Mouse (Mus musculus) neutrophil, adult 5-6 weeks (primary cell): Measurements from ENCODE around the gene Ankdd1b. TPM values are rescaled to one million over a fixed set of nuclear protein-coding genes. Genes with fewer than 3 reads are reported as not detected.

Source experiments
- ATAC-seq: fragments of 151-379, 151-347 bp; 2 replicates; pipeline ENCODE4 v1.8.0; 2017; ENCODE audit warnings: mild to moderate bottlenecking, moderate TSS enrichment; ENCODE audit not compliant: insufficient number of reproducible peaks, poor library complexity, low FRiP score, severe bottlenecking; ENCODE audit errors: extremely low read depth
- total RNA-seq: library from RNA; stranded (forward); fragments of 200-1000 nt; gene quantifications from 2 replicates; pipeline ENCODE4 v1.2.3, GENCODE M21; 2017

Ankdd1b gene
- total RNA-seq, 1 experiment from 2014 or later: not detected

DNA sequence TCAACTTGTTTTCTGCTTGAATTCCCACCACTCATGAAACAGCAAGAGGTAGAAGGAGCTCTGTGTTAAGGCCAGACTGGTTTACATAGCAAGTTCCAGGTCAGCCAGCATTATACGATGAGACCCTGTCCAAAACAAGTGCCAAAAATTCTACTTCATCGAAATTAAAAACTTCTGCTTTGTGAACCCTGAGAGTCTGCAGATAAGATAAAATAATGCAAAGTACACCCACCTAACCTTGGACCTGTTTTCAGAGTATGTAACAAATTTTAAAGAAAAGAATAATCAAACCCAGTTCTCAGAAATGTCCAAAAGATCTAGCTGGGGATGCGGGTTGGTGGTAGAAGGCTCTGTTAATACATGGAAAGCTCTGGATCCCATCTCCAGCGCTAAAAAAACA lies 12.4 kb downstream of the Ankdd1b start:
- no peak for ATAC-seq

DNA sequence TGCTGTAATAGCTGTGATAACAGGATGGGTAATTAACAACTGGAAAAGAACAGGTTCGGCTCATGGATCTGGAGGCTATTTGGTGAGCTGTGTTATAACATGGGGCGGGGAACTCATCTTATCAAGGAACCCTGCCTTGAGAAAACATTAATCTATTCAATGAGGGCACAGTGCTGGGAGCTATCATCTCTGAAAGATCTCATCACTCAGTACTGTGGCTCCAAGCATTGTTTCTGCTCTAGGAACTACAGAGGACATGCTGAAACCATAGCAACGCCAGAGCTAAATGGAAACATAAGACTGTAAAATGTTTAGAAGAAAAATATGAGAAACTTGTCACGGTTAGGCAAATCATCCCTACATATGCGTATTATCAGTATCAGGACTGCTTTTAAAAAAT lies 13.0 kb downstream of the Ankdd1b start:
- ATAC-seq: no peak

DNA sequence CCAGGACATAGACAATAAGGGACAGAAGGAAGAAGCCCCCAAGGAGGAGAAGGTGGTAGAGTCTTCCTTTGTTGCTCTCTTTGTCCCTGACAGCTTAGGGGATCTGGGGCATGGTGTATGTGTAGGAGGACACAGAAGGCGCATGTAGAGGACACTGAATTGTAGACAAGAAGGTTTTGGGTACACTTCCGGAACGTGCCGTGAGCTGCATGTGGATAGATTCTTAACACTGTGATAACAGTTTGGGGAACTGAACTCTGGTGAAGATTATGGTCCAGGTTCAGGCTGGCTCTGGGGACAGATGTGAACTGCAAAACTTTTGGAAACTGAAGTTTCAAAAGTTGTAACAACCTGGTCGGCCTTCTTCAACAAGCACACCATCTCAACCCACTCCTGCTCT lies 13.4 kb downstream of the Ankdd1b start:
- no peak for ATAC-seq

DNA sequence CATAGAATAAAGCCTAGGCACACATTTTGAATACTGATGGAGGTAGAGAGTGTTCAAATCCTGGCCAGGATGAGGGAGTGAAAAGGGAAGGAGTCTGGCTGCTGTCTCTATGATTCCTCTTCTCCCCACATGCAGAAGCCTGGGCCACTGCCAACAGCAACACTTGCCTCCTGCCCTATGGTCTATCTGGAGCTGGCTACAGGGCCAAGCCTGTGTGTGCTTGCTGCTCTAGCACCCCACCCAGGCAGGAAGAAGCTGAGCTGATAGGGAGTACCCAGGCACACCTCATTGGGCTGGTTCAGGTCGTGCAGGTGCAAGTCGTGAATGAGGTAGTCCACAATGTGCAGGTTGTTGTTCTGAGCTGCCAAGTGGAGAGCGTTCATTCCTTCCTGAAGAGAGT lies 16.7 kb downstream of the Ankdd1b start:
- ATAC-seq: no peak

DNA sequence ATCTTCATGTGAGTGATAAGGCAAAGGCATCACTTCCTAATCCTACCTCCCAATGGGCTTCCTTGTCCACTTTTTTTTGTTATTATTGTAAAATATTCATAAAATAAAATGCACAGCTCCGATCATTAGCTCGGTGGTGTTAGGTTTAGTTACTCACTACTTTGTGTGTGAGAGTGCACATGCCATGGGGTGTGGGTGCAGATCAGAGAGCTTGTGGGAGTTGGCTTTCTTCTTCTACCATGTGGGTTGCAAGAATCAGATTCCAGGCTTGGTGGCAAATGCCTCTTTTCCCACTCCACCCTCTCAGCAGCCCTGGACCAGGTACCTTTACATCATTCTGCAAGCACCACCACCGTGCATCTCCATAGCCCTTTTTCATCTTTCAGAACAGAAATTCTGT lies 18.4 kb downstream of the Ankdd1b start:
- ATAC-seq: no peak

DNA sequence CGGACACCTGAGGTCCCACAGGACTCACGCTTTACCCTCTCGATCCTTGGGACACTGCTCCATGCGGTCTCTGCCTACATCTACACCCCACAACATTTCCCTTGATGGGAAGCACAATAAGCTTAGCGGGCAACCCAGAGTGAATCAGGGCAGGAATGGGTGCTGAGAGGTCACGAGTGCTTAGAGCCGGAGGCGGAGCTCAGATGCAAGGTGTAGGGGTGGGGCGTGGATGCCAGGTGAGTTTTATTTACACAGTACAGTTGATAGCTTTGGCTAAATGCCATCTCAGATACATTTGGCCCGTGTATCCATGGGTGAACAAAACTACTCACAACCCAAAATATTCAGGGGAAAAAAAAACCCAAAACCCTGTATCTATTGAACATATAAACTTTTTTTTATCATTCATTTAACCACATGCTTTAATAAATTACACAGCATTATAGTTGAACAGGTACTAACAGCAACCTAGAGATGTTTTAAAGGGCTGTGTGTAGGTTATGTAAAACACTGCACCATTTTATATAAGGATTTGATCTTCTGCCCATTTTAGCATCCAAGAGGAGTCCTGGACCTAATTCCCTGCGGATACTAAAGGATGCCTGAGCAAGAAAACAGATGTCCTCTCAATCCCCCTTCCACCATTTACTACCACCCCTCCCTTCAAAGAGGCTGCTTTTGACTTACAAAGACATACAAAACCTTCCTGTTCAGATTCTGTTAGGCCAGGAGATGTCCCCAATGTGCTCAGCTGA lies 19.4 kb downstream of the Ankdd1b start:
- no peak for ATAC-seq

DNA sequence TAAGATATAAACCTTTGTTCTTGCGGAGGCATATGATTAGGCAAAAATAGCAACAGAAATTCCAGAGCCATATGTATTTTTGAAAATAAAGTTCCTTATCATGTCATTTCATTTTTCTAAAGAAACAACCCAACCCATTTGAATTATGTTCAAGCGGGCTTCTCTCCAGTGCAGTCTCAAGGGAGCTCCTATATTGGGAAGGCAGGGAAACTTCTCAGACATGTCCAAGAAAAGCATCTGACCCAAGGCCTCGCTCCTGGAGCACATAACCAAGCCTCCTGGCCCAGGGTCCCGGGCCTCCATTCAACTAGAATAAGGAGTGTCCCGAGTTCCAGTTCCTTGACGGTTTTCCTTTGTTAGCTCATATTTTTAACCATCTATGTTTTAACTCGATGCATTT lies 20.1 kb downstream of the Ankdd1b start:
- ATAC-seq: no peak

DNA sequence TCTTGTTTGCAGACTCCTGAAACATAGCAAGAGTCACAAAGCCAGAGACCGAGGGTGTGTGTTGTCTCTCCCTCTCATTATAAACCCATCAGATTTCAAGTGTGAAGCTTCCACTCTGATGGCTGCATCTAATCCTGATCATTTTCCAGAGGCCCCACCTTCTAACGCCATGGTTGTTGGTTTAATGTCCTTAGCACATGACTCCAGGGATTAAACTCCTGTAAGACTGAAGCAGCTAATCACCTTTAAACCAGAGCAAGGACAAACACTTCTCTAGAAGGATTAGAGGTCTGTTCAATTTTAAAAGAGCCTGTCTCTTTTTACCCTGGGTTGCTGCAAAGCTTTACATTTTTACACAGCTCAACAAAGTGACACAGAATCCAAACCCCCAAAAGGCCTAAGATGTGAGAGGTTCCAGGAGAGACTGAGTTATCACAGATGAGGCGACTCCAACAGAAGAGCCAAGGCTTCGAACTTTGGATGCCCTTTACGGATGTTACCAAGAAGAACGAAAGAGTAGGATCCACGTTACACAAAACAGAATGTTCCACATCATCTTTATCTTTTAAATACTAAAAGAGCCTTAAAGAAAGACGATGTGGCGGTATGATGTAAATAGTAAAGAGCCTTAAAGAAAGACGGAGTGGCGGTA lies 20.7 kb downstream of the Ankdd1b start:
- no peak for ATAC-seq

DNA sequence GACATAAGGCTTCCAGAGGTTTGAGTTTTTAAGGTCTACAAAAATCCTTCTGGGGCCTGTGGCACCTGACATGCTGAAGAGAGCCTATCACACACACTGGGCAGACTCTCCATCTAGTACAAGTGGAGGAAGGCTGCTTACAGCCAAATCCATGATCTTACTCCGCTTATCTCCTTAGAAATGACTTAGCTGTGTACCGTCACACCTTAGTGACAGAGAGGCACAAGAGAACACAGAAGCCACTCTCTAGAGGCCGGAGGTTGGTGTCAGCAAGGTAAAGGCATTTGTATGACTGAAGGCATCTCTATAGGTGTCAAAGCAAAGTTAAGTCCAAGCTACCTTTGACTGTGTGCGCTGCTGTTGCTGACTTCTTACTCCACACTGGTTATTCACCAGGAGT lies 30.6 kb downstream of the Ankdd1b start:
- no peak for ATAC-seq

DNA sequence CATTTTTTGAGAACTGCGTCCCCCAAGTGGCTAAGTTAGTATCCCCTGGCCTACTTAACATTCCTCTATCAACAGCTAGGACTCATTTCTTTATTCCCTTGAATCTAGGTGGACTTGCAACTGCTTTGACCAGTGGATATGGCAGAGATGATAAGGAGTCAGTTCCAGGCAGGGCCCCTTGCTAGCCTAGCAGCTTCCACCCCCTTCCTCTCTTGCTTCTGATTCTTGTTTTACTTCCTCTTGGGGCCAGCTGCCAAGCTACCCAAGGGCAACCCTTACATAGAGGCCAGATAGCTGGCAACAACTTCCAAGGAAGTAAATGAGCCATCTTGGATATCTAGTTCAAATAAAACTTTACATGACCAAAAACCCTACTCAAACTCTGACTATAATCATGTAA lies 34.1 kb downstream of the Ankdd1b start:
- no peak for ATAC-seq

DNA sequence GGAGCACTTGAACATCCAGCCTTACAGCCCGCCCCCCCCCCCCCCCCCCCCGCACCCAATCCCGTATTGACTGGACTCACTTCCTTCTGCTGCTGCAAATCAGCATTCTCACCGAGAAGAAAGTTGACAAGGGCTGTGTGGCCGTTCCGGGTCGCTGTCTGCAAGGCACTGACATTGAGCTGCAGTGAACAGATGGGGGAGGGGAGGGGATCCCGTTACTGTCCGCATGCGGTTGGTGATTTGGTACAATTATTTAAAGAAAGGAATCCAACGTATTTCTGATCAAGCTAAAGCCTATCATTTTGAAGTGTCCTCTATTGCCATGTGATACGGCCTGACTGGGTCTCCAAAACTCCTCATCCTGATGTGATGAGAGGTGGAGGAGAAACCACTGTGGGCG lies 35.2 kb downstream of the Ankdd1b start:
- ATAC-seq: no peak

DNA sequence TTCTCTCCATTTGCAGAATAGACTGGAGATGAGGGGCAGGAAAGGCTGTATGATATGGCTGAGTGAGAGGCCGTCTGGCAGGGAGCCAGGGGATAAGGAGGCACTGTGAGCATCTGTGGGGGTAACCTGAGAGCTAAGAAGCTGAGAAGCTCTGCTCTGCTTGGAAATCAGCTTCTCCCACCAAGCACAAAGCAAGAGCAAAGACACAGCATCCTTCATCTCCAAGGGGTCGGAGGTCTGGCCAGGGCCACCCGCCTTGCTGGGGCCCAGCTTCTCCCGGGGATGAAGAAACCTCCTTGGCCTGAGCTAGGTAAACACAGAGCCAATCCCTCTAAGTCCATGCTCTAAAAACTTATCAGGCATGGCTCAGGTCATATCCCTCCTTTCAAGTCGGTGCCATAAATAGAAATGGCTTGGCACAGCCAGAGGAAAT lies 36.1 kb downstream of the Ankdd1b start:
- ATAC-seq: no peak

DNA sequence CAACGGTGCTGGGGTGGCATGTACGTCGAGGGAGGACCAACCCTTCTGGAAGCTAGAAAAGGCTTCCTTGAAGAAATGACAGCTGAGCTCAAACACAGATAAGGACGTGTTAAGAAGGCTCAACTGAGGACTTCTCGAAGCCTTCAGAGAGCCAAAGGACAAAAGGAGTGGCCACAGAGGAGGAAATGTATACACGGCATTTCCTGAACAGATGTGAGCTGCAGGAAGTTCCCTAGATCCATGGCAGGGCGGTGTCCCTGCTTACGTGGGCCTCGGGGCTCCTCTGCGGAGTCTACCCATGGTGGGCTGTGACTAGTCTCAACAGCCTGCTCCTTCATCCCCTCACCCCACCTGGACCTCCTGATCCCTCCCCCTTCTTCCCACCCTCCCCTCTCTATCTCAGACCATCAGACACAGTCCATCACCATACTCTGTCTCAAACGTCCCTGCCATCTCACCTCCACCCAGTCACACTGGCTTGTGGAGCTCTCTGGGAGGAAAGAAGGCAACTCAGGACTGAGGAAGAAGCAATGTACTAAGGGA lies 37.3 kb downstream of the Ankdd1b start:
- ATAC-seq: no peak

DNA sequence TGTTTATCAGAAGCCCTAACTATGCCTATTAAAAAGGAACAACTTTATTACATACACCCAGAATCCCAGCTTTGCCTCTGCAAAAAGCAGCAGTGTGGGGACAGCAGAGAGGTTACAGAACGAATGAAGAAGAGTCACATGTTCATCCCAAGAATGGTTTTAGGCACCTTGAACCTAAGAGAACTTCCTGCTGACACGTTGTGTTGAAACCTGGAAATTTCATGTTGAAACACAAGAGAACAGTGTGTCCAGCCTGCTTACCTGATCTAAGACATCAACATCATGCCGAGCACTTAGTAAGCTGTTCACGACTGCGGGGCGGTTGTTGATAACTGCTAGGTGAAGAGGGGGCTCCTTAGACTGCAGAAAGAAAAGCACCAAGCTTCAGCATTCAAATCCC lies 38.0 kb downstream of the Ankdd1b start:
- ATAC-seq: no peak

DNA sequence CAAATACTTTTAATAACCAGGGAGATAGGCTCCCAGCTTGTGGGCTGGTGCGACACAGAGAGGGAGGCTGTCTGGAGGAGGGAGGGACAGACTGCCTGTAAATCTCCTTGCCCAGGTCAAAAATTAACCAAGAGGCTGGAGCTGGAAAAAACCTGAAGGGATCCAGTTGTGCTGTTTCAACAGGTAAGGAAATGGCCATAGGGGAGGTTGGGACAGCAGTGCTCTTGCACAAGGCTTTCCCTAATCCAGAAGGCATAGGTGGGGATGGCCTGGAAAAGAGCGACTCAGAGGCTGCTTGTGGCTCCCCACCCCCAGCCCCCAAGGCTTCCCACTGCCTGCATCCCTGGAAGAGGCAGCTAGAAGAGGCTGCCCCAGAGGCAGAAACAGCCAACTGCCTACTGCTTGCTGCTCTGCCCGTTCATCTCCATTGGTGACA lies 38.6 kb downstream of the Ankdd1b start:
- no peak for ATAC-seq

DNA sequence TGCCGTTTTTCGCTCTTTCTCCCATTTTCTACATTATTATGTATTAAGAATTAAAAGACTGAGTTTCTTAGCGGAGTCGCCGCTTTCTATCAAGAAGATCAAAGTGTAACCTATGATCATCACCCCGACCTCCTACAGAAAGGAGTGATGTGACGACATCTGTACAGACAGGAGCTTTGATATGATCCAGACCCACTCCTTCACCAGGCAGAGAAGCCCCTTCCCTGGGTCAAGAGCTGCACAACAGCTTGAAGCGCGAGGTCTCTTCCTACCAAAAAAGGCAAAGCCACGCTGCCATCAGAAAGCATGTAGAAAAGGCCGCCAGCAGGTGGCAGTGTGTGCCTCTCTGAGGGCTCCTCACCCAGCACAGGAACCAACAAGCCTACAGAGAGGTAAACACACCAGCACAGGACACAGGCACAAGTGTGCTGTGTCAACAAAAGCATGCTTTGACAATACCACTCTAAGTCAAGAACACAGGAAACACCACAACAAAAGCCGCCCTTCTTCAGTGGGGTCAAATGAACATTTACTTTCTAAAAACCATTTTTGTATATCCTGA lies 39.3 kb downstream of the Ankdd1b start:
- peak; percentile 88 for ATAC-seq

DNA sequence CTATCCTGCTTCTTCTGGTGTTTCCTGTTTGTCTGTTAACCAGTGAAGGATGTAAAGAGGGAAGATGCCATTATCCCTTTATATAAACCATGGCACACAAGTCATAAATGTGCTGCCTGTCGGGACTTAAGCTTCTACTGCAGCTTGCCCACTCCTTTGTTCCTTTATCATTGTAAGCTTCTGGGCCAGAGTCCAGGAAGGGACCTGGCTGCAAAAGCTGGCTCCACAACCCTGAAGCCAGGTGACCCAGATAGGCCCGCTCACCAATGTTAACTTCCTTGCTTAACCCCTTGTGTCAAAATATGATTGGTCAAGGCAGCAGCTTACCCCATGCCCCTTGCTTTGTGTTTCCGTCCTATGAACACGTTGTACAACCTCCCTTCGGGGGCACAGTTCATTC lies 42.5 kb downstream of the Ankdd1b start:
- ATAC-seq: no peak

DNA sequence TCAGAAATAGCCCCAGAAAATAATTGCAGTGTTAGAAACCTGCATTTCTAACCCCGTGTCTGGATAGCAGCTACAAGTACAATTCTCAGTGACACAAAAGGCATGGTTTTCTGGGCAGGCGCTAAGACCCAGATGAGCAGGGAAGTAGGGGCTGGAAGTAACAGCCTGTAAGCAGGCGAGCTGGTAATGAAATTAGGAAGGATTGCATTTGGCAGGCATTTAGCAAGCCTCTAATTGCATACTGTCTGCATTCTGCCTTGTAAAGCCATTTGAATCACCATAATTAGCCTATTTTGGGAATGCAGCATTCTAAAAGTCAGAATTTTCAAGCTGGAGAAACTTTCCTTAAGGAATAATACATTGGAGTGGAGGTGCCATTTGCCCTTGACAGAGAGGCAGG lies 45.0 kb downstream of the Ankdd1b start:
- ATAC-seq: no peak

DNA sequence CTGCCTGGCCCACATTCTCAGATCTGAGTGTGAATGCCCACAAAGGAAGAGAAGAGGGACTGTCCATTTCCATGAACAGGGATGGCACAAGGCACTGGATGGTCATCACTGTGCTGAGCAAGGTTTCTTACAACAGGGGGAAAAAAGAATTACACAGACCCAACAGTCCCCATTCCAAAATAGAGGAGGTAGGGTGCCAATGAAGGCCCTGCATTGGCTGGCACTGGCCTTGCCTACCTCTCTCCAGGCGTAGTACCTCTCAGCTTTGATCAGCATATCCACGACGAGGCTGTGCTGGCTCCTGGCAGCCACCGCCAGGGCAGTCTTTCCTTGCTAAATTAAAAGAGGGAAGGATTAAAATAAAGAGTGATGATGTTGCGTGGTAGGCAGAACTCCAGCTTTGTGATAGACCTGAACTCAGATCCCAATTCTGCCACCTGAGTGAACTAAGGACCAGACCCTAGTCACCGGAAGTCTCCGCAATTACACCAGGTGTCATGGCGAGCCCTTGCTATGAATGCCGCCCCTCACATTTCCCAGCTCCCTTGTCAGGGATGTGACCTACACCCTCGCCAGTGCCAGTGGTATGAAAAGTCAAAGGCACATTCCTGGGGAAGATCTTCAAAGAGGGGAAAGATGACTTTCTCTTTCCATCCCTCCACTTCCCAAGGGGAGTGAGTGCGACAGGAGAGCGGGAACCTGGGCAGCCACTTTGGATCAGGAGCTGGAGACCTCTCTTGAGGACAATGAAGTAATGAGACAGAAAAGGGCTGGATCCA lies 46.3 kb downstream of the Ankdd1b start:
- ATAC-seq: no peak
